Mouse (Mus musculus) erythroblast, adult 5-6 weeks (primary cell): ENCODE measurements around the gene Hoxc10. TPM values are rescaled to one million over a fixed set of nuclear protein-coding genes. Genes with fewer than 3 reads are reported as not detected.

Experiments
- ATAC-seq: replicated peaks from 2 replicates; pipeline ENCODE4 v1.8.0; 2016; ENCODE audit warnings: moderate number of reproducible peaks, mild to moderate bottlenecking, moderate TSS enrichment, inconsistent platforms; ENCODE audit not compliant: poor library complexity, low FRiP score, severe bottlenecking
- total RNA-seq, 2 experiments: library from RNA; stranded (forward) in 1 of 2; stranded (reverse) in 1 of 2; fragments of 150-400 nt in 1 of 2; fragments of 200-764, 138-1000 nt in 1 of 2; gene quantifications; 2 replicates each; pipeline versions ENCODE4 v1.2.3 to v1.2.4; 2015 to 2017; ENCODE audit warnings: low replicate concordance in 2 of 2

Gene Hoxc10
- not detected in 2 replicates for total RNA-seq (2015; ENCODE audit: low replicate concordance)
- total RNA-seq (2017; ENCODE audit: low replicate concordance): not detected in 2 replicates

DNA sequence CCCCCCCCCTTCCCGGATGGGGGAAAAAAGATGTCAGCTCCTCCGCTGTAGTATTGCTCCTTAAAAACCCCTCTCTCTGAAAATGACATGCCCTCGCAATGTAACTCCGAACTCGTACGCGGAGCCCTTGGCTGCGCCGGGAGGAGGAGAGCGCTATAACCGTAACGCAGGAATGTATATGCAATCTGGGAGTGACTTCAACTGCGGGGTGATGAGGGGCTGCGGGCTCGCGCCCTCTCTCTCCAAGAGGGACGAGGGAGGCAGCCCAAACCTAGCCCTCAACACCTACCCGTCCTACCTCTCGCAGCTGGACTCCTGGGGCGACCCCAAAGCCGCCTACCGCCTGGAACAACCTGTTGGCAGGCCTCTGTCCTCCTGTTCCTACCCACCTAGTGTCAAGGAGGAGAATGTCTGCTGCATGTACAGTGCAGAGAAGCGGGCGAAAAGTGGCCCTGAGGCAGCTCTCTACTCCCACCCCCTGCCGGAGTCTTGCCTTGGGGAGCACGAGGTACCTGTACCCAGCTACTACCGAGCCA lies at the start of gene Hoxc10:
Gene Hoxc10 (plus strand): TSS at position 21 of the 536 bp plus-strand sequence.
- no peak for ATAC-seq

GRCm38 (mm10) chr15:102917972-102918572 lies 48.5 kb upstream of the Hoxc10 start:
- no peak for ATAC-seq

GRCm38 (mm10) chr15:102918611-102919265 lies 47.9 kb upstream of the Hoxc10 start:
- ATAC-seq: no peak

DNA sequence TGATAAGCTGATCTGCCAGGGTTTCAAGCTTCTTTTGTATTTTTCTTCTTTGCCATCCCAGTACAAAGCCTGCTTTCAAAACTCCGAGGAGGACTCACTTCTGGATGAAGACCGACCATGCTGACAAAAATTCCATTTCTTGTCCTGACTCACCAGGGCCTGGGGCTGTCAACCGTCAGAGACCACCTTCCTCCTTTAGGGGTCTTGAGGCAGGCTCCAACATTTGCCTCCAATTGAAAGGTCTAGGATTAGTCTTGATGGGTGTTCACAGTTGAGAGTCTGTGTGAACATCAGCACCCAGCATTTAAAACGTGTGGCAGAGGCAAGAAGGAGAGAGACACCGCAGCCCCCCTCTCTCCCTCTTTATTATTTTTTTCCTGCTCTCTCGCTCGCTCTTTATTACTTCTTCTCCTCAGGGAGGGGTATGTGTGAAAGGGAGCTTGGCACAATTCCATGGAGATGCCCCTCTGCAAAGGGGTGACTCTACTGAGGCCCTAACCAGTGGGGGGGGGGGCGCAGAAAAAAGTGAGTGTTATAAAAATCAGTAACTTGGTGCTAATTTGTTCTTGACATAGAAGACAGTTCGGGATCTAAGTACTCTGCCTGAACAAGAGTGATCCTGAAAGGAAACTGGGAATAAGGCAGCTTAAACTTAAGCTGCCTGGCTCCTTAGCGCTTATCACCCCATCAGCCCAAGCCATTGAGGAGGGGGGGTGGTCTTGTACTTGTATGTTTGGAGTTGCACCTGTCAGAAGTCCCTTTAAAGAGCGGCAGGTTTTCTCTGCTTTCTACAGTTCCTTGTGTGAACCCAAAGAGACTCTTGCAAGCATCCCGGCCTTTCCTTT lies 47.0 kb upstream of the Hoxc10 start:
- ATAC-seq: no peak

DNA sequence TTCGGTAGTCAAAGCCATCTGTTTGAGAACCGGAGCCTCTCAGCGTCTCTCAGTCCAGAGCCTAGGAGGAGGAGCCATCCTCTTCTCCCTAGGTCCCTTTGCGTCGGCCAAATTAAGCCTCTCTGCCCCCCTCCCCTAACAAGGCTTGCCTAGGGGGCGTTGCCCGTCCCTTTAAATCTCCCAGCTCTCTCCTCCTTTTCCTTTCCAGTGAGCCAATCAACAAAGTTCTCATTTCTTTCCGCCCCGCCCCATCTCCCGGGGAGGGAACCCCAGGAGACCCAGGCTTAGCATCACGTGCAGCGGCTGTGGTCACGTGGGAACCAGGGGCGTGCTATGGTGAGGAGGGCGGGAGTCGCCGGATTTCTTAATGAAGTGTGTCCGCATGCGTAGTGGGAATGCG lies 46.0 kb upstream of the Hoxc10 start:
- ATAC-seq: no peak

GRCm38 (mm10) chr15:102921053-102922011 lies 45.3 kb upstream of the Hoxc10 start, which contains the start of gene Hoxc13:
Gene Hoxc13 (plus strand): TSS chr15:102921103.
- no peak for ATAC-seq

DNA sequence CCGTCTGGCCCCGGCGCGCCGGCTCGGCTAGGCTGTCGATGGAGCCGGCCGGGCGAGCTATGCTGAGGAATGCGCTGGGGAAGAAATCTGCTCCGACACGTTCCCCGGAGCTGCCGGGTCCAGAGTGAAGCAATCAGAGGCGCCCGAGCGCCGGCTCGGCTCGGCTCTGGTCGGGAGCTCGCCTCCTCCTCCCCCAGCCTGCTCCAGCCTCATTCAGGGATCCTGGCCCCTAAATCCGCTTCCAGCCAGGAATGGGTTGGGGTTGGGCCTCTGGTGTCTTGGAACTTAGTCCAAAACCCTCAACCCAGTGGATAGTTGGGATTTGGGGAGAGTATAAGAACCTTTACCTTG lies 44.6 kb upstream of the Hoxc10 start:
- ATAC-seq: no peak

DNA sequence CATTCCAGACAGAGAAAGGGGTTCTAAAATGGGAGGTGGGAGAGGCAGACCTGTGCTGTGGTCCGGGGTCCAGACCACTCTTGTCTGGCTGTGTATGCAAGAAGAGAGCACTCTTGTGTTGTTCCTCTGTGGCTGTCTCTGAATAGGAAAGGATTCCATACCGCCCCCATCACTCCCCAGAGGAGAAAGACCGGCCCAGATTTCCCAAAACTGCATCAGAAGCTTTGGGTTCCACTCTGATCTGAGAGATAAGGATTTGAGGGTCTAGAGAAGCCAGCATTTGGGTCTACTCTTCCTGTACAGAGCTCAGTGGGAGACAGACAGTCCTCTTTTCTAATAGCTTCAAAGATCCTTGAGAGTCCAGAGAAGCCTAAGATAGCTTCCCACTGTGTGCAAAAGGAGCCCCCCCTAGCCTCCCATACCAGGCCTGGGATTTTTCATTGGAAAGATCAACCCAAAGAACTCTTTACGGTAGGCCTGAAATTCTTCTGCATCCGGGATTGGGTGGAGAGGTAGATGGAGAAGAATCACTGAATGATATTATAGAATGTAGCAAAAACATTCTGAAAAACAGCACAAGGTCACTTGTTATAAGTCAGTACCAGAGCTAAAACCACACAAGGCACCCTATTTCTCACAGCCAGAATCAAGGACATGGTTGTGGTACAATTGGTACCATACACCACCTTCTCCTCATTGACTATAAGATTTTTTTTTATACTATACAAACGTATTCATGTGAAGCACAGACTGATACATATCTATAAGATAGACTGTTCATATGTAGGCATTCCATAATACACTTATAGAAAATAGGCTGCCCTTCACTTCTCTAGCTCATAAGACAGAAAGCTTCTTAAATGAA lies 43.7 kb upstream of the Hoxc10 start:
- no peak for ATAC-seq

- ATAC-seq: no peak
Measured at GRCm38 (mm10) chr15:102927032-102927645, 39.5 kb upstream of the Hoxc10 start.

GRCm38 (mm10) chr15:102931706-102932358 lies 34.8 kb upstream of the Hoxc10 start:
- no peak for ATAC-seq

- ATAC-seq: no peak
Measured at GRCm38 (mm10) chr15:102934438-102934837, 32.2 kb upstream of the Hoxc10 start.

DNA sequence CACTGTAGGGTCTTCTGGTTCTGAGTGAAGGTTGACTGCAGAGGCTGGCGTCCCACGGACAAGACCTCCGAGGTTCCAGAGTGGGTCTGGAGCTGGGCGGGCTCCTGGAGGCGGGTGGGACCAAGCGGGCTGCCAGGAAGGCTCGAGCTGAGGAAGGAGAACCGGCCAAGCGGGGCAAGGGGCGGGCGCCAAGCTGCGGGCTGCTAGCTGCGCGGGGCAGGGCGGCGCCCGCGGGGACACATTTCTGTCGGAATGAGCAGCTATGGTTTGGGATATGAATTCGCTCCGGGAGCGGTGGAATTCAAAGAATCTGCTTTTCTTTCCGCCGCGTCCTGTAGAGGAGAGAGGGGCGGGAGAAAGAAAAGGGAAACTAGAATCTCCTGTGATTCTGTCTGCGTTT lies 31.7 kb upstream of the Hoxc10 start:
- no peak for ATAC-seq

DNA sequence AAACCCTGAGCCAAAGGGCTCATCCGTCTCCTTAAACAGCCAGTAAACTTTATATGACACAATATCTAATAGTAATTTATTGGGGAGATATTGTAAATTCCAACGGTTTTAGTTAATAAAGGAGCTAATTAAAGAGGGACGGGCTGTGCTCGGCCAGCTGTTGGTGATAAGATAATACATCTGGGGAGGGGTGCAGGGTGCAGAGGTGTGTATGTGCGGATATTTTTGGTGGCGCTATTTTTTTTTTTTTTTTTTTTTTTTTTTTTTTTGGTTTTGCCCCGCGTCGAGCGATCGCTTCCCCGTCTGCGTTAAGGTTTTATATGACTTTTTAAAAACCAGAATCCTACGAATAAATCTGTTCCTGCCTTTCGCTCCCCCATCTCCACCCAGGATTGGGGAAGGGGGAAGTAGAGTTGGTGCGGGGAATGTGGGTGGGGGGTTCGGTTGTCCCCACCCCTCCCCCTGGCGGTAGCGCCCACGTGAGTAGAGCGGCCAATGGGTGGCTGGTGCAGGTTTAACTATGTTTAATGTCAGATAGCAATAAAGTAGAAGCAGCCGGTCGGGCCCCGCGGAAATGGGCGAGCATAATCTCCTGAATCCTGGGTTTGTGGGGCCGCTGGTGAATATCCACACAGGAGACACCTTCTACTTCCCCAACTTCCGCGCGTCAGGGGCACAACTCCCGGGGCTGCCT lies 30.2 kb upstream of the Hoxc10 start, which contains the start of gene Hoxc12:
Gene Hoxc12 (plus strand): TSS at position 479 of the 694 bp plus-strand sequence.
- ATAC-seq: no peak

DNA sequence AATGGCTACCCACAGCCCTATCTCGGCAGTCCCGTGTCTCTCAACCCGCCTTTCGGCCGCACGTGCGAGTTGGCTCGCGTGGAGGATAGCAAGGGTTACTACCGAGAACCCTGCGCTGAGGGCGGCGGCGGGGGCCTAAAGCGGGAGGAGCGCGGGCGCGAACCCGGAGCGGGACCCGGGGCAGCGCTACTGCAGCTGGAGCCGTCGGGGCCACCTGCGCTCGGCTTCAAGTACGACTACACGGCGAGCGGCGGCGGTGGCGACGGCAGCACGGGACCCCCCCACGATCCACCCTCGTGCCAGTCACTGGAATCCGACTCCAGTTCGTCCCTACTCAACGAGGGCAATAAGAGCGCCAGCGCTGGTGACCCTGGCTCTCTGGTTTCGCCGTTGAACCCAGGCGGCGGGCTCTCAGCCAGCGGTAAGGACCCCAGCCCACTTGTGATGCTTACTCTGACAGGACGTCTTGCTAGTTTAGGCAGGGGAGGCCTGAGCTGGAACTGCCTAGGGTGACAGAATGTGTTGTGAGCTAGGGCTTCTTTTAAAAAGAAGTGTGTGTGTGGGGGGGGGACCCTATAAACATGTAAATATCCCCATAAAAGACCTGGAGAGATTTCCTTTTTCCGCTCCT lies 29.4 kb upstream of the Hoxc10 start:
- ATAC-seq: no peak

- ATAC-seq: no peak
Measured at GRCm38 (mm10) chr15:102939256-102940155, 27.1 kb upstream of the Hoxc10 start.
